Mouse (Mus musculus): Measurements from ENCODE around the gene Tmc5.

GRCm38 (mm10) chr7:118578269-118578668 is 18.8 kb upstream of the Tmc5 start:
- TF ChIP-seq MAX (IDR thresholded peaks at IDR 0.05; ENCODE audit: low read depth) (no peak), POLR2A (IDR thresholded peaks at IDR 0.05; ENCODE audit: insufficient read length, low read depth) (no peak), CEBPB (IDR thresholded peaks at IDR 0.05; ENCODE audit: insufficient read depth, poor library complexity, severe bottlenecking) (no peak)
